Mouse (Mus musculus): Measurements from ENCODE around the gene Acoxl.

Gene Acoxl

DNA sequence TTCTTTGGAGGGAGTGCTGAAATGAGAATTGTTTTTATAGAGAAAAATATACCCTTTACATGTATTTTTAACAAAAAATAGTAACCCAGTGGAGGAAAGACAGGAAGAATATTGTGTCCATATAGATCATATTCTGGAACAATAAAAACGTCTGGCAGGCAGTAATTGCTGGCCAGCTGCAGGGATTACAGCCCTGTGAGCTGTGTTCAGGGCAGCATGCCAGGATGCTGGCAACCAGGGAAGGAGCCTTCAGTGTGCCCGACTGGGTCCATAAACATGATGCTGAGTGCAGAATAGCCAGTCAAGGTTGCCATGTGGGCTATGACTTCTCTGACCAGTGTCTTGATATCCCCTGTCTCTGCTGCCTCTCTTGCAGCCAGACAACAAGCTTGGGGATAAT, 122.5 kb downstream of the Acoxl start:
- no peak for DNase-seq

DNA sequence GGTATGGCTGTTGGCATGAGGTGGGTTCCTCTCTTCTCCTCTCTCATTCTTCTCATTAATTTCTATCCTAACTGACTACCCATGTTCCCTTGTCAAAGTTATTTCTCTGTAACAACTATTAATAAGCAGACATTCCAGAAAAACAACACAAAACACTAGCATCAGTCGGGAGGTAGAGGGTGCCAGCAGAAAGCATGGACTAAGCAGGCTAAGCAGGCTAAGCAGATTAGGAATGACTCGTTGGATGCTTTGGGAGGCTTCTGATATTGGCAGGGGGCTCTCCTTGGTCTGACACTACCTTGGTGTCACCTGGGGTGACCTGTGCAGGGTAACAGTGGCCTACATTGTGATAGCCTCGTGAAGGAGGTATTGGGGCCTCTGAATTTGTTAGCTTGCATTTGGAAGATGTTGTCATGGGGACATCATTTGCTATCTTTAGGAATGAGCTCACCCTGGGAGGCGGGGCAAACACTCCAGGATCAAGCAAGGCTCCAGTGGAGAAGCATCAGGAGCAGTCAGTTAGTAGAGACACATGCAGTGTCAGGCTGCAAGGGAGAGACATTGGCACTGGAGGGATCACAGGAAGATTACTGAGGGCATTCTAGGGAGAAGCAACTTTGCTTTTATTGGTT, 123.2 kb downstream of the Acoxl start:
- DNase-seq, result no peak

DNA sequence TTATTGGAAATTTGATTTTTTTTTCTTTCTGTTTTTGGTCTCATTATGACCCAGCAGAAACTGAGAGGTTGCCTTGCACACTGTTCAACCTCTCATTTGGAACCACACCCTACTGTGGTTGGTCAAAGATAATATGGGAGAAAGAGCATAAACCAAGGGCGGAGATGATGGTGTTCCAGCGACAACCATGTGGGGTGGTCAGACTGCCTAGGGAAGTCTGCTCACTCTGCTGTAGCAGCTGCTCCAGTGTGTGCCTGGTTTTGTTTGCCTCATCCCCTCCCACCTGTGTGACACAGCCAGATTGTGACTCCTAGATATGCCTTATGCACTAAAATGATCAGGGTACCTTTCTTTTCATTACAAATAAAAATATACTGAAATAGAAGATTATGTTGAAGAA, 130.3 kb downstream of the Acoxl start:
- no peak for DNase-seq

DNA sequence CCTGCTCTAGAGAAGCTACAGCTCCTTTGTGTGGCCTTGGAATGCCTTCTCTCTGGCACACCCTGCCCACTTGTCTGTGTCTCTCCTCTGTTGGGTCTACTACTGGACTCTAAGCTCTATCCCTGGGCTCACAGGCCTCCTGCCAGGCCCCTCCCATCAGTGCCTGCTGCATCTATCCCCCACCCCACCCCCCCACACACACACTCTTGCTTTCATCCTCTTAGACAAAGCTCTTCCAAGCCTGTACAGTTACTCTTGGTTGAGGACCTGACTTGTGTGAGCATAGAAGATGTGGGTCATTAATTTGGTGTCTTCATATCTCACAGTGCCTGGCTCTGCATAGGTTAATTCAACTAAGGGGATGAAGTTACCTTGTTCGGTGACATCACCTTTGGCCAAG, 137.6 kb downstream of the Acoxl start:
- no peak for DNase-seq

DNA sequence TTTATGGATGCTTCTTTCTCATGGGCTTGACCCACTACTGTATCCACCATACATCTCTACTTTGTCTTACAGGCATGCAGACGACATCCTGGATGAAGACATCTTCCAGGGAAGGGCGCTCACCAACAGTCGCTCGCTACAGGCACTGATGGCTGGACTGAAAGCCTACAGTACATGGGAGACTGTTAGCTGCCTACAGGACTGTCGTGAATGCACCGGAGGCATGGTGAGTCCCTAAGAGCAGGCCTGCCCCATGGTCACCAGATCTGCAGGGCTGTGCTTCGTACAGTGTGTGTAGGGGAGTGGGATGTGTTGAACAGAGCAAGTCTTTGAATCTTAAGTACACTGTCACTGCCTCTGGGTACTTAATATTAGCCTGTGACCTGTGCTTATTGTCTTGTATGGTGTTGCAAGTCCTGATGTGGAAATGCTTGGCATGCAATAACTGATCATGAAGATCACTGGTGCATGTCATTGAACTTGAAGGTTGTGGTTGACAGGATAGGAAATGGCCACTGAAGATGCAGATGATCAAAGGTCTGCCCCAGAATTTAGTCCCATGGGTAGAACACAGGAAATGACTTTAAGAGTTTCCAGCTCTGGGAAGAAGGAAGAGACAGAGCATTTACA, 140.0 kb downstream of the Acoxl start:
- DNase-seq, result no peak

DNA sequence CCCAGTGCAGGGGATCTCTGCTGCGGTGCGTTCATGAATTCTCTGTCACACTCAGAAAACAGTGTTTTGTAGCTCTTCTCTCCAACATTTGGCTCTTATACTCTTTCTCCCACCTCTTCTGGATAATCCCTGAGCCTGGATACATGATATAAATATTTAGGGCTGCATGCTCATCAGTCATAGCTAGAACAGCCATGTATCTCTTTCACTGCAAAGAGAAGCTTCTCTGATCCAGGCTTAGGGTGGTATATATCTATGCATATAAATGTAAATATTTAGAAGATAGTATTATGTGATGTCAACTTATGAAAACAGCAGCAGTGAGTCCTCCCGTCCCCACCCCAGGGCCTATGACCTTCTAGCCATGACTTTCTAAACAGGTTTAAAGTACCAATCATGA, 143.9 kb downstream of the Acoxl start:
- DNase-seq, result no peak

DNA sequence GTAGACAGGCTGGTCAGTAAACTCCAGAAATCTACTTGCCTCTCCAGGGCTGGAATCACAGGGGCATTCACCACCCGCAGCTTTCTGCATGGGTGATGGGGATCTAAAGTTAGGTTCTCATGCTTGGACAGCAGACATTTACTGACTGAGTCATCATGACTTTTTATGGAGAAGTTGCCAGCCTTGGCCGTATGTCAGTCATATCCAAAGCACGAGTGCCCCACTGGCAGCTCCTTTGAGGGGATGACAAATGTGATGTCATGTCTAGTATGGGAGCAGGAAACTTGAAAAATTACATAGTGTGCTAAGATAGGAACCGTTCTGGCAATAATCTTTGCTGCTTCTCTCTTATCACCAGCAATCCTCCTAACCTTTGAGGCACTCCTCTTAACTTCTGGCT, 144.6 kb downstream of the Acoxl start:
- no peak for DNase-seq

DNA sequence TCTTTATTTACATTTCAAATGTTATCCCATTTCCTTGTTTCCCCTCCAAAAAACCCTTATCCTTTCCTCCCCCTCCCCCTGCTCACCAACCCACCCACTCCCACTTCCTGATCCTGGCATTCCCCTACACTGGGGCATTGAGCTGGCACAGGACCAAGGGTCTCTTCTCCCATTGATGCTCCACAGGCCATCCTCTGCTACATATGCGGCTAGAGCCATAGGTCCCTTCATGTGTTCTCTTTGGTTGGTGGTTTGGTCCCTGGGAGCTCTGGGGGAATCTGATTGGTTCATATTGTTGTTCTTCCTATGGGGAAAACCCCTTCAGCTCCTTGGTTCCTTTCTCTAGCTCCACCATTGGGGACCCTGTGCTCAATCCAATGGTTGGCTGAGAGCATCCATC, 145.3 kb downstream of the Acoxl start:
- DNase-seq, result no peak

DNA sequence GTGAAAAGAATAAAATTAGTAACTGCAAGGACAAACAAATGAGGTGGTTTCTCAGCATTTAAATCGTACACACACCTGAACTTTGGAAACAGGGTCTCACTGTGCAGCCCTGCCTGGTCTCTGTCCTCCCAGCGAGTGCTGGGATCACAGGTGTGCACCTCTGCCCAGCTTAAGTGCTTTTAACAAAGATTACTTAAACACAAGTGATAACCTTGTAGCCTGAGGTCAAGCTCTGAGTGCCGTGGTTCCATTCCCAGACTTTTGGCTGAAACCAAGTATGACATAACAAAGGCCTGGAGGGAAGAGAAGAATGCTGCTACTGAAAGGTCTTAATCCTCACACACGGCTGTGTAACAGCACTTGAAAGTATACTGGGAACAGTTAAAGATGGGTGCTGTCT, 149.0 kb downstream of the Acoxl start:
- DNase-seq, result no peak

DNA sequence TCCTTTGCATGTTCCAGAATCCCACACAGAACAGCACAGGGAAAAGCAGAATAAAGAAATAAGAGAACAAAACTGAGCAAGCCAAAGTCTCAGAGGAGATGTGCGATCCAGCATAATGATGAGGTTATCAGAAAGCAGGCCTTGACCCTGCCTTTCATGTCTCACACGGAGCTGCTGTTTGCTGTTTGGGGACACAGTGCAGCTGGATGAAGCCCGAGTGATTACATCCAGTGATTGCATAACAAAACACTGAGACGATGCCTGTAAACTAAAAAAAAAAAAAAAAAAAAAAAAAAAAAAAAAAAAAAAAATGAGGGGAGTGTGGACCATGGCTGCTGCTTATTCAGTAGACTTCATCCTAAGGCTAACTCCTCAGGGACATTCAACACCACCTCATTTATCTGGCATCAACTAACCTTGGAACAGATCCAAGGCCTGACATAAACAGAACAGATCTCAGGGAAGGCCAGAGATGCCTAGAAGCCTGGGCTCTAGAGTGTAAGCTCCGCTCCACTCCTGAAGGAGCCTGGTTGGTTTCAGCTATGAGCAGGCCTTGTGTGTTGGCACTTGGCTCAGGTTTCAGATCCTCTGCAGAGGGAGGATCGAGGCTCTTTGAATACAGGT, 152.3 kb downstream of the Acoxl start:
- DNase-seq, result peak; percentile 7

DNA sequence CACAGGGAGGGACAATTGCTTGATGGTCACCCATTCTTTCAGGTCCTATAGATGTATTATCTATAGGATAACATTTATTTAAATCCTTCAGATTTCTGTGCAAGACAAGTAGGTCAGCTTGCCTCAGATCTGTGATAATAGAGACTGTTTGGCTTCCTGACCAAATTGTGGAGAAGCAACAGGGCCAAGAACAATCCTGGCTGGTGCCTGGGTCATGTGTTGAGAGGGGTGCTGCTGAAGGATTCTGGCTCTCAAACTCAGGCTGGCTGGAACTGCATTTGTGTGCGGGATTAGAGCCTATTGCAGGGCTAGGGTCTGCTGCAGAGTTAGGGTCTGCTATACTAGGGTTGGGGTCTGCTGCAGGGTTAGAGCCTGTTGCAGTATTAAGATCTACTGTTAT, 153.0 kb downstream of the Acoxl start:
- no peak for DNase-seq

DNA sequence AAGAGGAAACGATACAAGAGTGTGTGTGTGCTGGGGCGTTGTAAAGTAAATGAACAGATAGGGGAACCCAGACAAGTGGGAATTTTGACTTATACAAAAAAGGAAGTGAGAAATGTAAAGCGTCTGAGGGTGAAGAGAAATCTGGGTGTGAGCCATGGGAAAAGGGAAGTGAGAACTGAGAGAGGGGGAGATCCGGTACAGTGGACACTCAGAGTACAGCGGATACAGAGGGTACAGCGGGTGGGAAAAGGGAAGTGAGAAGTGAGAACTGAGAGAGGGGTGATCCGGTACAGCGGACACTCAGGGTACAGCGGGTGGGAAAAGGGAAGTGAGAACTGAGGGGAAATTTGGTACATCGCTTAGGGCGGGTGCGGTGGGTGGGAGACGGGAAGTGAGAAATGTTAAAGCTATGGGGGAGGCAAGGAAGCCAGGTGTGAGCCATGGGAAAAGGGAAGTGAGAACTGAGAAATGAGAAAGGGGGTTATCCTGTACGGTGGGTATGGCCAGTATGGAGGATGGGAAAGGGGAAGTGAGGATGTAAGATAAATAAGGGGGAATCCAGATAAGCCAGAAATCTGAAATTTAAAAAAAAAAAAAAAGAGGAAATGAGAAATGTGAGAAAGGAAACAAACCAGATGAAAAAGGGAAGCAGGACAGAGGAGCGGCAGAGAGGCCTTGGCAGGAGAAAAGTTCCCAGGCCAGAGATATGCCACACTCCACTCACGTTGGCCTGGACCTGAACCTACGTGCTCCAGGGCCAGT, 170.2 kb downstream of the Acoxl start:
- DNase-seq, result no peak

DNA sequence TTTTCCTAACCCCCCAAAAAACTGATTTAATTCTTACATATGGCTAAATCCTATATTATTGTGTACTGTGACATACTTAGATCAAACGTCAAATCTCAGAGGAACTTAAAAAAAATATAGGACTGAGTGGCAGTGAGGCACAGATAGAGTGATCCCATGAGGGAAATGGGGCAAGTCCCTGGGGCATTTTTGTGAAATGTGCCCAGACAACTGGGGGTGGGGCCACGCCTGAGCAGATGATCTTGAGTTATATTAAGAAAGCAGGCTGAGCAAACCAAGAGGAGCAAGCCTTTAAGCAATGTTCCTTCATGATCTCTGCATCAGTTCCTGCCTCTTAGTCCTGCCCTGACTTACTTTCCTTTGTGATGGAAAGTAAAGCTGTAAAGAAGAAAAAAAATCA, 175.9 kb downstream of the Acoxl start:
- no peak for DNase-seq

DNA sequence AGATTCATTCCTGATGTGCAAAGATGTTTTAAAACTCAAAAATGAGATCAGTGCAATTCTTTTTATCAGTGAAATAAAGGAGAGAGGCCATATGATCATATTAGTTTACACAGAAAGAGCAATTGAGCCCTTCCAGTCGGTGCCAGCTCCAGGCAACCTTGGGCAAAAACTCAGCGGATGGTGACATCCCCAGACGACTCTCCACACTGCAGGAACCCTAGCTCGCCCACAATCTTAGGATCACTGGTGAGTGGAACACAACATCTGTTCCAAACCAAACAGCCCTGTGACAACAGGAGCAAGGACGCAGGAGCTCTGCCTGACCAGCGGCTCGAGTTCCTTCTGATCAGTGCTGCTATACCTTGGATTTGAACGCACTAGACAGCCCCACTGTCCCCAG, 176.9 kb downstream of the Acoxl start:
- DNase-seq, result no peak

DNA sequence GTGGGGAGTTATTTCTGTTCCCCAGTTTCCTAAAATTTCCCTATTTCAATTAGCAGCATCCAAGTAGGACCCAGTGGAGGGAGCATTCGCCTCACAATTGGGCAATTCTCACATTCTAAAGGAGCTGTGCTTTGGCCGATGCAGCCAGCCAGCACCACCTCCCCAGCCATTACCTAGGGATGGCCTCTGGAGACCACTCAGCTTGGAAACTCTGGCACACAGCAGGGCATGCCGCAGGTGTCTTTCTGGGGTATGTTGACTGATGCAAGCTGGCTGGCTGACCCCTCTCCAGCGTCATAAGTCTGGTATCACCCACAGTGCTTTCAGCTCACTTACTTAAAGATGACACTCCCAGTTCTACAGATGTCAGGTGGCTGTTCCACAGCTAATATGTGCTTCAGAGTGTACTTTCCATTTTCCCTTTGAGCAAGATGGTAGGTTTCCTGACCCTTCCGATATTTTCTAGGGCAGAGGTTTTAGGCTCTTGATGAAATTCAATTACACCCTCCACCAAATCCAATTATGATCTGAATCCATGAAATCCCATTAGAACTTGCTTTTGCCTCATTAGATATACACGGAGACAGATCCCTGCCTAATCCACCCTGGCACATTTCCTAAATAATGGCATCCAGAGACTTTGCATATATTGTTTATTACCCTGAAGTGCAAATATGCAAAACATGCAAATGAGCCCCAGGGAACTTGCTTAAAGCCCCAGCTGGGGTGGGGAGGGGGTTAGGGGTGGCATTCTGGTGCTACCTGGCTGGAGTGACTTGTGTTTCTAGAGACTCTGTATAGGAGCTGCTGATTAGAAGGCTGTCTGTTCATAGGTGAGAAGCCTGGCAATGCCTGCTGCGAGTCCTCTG, 181.6 kb downstream of the Acoxl start:
- DNase-seq, result no peak

DNA sequence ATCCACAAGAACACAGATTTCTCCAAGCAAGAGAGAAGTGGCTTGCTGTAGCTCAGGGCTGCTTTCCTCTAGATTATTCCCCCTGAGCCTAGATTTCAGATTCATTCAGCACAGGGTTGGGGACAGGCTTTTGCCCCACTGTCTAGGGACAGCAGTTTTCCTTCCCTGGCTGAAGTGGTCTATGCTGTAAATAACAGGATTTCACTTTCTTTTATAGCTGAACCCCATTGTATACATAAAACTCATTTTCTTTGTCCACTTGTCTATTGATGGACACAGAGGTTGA, 182.2 kb downstream of the Acoxl start:
- no peak for DNase-seq

DNA sequence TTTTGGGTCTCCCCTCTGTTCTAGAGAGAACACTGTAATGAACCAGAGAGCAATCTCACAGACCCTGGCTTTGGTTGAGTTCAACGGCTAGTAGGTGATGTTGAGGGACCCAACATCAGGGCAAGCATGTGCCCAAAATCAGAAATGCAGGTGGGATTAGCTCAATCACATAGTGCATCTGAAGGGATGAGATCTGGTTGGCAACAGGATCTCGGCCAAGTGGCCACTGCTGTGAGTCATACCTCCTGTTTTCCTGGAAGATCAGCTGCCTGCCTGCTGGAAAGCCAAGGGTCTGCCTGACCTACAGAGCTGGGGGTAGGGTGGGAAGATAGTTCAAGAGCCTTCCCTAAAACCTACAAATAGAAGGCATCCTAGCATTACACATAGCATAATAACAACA, 185.2 kb downstream of the Acoxl start:
- no peak for DNase-seq

DNA sequence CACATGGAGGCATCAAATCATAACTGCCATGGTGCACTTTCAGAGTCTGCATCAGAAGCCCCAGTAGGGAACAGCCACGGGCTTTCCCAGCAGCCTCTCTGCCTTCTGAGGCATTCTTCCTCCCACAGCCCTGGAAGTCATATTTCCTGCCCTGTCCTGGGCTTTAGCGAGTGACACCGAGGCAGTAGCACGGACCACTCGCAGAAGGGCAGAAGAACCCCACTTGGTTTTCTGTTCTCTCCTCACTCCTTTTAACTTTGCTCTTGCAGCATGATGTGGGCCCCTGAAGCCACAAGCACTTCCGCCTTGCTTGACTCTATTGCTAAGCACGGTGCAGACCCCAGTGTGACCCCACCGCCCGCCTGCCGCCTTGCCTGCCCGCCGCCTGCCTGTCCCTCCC, 189.0 kb downstream of the Acoxl start:
- DNase-seq, result peak; percentile 12

DNA sequence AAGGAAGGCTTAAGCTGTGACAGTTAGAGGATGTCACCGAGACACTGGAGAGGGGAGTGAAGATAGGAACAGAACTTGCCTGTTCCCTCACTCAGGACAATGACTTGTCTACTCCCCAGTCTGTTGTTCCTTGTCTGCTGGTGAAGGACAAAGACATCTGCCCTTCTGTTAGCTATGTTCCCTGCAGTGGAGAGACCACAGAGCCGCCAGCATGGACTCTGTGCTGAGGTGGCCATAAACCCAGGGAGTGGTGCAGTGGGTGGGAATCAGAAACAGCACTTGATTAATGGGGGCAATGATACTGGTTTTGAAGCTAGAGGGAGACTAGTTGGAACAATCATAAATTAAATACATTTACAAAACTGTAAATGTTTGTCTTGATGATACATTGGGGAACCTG, 191.3 kb downstream of the Acoxl start:
- no peak for DNase-seq

DNA sequence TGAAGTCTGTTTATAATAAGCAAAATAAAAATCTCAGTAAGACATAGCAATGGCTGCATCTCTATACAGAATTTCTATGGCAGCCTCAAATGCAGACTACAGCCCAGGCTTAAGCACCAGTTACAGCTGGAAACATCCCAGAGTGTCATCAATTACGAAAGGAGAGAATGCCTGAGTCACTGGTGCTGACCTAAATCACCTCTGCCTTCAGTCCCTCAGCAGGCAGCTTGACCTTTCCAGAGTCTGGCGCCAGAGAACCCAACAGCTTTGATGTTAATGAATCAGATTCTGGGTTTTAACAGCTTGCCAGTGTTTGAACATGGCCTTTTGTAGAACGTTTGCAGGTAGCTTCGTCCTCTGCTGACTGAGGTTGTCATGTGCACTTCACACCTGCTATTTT, 193.4 kb downstream of the Acoxl start:
- no peak for DNase-seq

DNA sequence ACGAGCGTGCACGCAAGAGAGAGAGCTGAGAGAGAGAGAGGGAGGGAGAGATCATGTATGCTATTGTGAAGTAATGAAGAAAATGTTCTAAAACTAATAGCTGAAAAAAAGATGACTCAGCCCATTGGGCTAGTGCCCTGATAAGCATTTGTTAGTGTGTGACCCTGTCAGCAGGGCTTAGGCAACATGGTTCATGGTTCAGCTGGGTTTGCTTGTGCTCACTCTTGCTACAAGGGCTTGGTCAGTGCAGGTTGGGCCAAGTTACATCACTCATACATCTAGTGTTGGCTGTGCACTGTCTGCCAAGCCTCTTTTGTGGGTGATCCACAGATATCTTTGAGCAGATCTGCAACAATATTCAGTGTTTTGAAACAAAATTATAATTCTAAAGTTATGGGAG, 194.8 kb downstream of the Acoxl start:
- DNase-seq, result no peak

DNA sequence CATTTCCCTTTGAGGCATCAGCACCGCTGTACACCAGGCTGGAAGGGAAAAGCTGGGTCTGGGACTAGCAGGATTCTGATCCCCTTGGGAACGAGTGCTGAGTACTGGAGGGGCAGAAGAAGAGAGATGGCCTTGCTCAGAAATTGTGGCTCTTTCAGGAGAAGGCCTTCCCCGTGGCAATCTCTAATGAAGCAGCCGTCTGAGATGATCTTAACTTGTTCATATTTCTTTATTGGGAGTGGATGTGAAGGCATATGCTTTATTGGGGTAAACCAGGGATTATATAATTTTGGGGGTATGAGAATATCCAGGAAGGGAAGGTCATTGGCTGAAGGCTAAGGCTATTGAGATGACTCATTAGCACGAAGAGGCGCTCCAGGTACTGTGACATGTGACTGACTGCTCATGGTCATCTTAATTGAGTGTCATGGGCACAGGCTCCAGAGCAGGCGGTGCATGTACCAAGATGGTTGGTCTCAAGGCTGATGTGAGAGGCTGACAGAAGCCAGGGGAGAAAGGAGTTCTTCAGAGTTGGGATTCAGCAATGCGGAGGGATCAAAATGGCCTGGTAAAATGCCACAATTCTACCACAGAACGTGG, 195.5 kb downstream of the Acoxl start:
- DNase-seq, result no peak

Data from liver (tissue).